Mouse (Mus musculus): ENCODE measurements around the gene Mgarp.
"Not testable (repeated sequence)": the region's sequence is repeated elsewhere in the genome, so short reads cannot be mapped to it uniquely, and the experiment has no call there.

Gene Mgarp

GRCm38 (mm10) chr3:51396219-51397068 lies at the start of gene Mgarp:
Gene Mgarp, minus strand, starts transcription at chr3:51396738.
- DNase-seq: no peak

- no peak for DNase-seq
Measured at GRCm38 (mm10) chr3:51434871-51435595, 38.5 kb upstream of the Mgarp start.

- DNase-seq: not testable (repeated sequence)
Measured at GRCm38 (mm10) chr3:51434364-51434763, 37.8 kb upstream of the Mgarp start.

GRCm38 (mm10) chr3:51425394-51425793 lies 28.9 kb upstream of the Mgarp start:
- DNase-seq: no peak

GRCm38 (mm10) chr3:51421921-51422320 lies 25.4 kb upstream of the Mgarp start:
- no peak for DNase-seq

GRCm38 (mm10) chr3:51417966-51418365 lies 21.4 kb upstream of the Mgarp start:
- no peak for DNase-seq

DNA sequence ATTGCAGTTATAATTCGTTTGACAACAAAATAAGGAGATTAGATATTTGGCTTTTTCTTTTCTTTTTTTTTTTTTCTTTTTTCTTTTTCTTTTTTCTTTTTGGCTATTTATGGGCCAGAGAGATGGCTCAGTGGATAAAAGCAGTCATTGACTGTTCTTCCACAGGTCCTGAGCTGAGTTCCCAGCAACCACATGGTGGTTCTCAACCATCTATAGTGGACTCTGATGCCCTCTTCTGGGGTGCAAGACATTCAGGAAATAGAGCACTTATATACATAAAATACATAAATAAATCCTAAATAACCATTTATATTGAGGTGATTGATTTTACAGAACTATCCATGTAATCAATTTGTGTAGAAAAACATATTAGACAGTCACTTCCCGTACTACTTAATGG lies 20.9 kb upstream of the Mgarp start:
- DNase-seq: no peak

DNA sequence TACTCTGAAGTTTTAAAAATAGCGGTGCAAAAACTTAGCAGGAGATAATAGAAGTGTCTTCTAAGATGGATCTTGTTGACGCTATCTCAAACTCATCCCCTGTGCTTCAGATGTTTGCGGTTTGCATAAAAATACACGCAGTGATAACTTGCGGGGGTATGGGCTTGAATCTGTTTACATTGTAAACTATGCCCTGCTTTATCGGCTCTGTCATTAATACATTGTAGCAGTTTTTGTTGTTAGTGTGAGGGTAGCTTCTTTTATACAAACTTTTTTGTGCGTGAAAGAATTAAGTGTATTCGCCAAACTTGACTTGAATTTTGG lies 20.6 kb upstream of the Mgarp start:
- DNase-seq: no peak

DNA sequence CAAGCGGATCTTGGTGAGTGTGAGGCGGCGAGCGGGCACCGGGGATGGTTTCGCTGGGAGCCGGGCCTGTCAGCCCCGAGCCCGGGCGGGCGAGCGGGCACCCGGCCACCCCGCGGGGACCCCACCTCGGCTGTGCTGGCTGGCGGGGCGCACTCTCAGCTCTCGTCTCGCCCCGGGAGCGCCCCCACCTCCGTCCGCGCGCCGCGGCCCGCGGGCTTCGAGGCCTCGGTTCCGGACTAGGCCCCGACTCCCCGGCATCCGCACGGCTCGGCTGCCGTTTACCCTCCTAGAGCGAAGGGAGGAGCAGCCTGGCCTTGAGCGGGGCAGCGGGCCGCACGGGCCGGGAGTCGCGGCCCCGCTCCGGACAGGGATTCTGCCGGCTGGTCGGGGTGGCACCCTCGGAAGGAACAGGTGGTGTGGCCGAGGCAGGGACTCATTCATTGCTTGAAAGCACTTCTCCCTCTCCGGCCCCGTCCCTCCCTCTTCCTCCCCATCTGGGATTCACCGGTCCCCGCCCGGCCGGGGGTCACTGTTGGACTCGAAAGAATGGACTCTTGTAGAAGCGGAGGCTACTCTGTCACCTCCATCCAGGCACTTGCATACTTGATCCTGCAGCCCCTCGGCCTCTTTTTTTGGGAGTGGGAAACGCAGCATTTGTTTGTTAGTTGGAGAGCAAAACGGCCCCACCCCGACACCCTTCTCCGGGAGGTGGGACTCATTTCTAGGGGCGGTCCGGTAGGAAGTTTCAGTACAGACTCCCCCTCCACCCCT lies 20.0 kb upstream of the Mgarp start:
- peak; percentile 40 for DNase-seq

DNA sequence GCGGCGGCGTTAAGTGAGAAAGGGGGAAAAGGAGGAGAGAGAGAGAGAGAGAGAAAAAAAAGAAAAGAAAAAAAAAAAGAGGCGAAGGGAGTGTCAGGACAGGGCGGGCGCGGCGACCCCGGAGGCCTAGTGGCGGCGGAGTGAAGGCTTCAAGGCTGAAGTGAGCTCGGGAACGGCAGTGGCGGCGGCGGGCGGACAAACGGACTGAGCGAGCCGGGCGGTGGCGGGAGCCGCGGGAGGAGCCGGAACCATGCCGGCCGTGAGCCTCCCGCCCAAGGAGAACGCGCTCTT lies 19.5 kb upstream of the Mgarp start:
- DNase-seq: no peak

DNA sequence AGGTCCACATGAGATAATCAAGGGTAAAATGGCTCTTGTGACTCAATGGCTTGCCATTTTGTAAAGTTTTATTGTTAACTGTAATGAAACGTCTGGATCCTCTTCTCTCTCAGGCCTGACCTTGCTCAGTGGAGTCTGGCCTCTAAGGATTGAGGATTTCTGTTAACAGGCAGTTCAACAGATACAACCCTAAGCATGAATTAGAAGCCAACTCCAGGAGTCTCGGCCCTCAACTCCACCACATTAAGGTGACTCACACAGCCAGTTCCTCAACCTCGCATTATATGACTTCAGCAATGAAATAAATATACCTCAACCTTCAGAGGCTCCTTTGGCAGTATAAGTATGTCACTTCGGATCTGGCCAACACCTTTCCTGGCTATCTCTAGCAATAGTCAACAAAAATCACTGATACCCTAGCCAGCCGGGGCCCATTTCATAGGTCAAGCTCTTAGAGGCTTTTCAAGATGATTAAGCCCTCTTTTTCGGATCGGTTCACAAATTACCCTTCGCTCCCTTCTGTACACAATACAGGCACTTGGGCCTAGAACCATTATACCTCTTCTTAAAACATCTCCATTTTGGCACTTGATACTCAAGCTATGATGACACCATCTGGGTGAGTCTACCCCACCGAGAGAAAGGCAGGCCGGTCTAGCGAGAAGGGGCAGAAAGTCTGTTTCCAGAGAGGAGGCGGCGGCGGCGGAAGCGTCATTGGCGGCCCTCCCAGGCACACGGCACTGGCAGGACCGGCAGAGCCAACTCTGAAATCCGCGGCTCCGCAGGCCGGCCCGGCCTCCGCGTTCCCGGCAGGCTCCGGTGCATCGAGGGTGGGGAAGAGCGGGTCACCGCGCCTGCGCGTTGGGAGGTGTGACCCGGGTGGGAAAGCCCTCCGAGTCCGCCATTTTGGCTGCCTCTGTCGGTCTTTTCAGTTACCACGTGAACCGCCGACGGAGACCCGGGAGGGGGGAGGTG lies 18.8 kb upstream of the Mgarp start, which contains the start of gene Naa15:
Naa15 (plus strand) TSS at position 51 of the 975 bp plus-strand sequence.
- DNase-seq: peak; percentile 95

DNA sequence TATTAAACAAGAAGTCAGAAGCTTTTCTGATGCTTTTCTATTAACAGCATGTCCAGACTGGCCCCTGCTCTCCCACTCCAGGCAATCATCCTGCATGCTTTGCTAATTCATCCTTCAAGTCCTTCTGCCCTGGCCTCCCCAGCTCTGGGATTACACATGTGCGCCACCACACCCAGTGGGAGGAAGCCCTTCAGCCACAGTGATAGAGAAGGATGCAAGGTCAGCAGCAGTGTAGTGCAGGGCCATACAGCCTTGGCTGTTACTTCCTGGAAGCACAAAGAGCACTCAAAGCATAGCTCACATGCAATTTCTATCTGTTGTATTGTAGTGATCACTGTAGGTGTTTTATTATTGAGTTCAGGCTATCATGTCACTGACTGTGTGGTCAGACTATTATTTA lies 16.7 kb upstream of the Mgarp start:
- DNase-seq: no peak

- no peak for DNase-seq
Measured at GRCm38 (mm10) chr3:51412457-51412856, 15.9 kb upstream of the Mgarp start.

- peak; percentile 97 for DNase-seq
Measured at GRCm38 (mm10) chr3:51408561-51409183, 12.1 kb upstream of the Mgarp start, which contains the start of gene Ndufc1. Gene Ndufc1, minus strand, starts transcription at chr3:51408988.

- no peak for DNase-seq
Measured at GRCm38 (mm10) chr3:51407870-51408560, 11.5 kb upstream of the Mgarp start.

DNA sequence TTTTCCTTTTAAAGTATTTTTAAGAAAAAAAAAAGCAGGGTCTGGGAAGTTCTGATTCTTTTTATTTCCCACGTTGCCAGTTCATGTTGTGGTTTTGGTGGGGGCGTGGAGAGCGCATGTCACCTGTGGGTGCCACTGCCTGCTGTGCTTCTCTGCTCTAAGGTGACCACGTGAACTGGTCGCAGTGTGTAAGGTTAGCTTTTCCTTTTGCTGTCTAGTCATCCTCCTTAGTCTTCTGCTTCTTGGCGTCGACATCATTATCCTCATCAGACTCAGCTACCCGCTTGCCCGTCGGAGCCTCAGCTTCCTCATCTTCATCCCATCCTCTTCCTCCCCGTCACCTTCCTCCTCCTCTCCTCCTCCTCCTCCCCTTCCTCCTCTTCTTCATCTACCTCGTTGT lies 6.1 kb upstream of the Mgarp start:
- no peak for DNase-seq

DNA sequence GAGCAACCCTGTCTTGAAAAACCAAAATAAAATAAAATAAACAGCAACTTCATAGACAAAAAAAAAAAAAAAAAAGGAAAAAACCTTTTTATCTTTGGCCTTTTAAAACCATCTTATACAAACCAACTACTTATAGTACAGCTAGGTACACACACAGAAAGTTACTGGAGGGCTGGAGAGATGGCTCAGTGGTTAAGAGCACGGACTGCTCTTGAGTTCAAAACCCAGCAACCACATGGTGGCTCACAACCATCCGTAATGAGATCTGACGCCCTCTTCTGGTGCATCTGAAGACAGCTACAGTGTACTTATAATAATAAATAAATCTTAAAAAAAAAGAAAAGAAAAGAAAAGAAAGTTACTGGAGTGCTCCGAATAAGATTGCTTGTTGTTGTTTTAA lies 5.5 kb upstream of the Mgarp start:
- not testable (repeated sequence) for DNase-seq

GRCm38 (mm10) chr3:51400682-51401081 lies 4.1 kb upstream of the Mgarp start:
- no peak for DNase-seq

GRCm38 (mm10) chr3:51399531-51399930 lies 3.0 kb upstream of the Mgarp start:
- DNase-seq: no peak

- no peak for DNase-seq
Measured at GRCm38 (mm10) chr3:51398667-51399066, 2.1 kb upstream of the Mgarp start.

GRCm38 (mm10) chr3:51397700-51398299 lies 1.3 kb upstream of the Mgarp start:
- DNase-seq: no peak

All from cerebellum, adult 11 months (tissue).